Mouse (Mus musculus) left cerebral cortex, adult 8-10 months (tissue): ENCODE measurements around the gene Pigp. TPM values are rescaled to one million over a fixed set of nuclear protein-coding genes. Genes with fewer than 3 reads are reported as not detected.
A peak's percentile ranks its signal among the peaks of the same experiment; 100 is the strongest.

Experiments
- DNase-seq, 2 experiments: peaks; one replicate each; pipeline ENCODE4 v3.0.0; 2022; ENCODE audit warnings: low spot score in 2 of 2
- total RNA-seq, 4 experiments: library from RNA; stranded (reverse); gene quantifications; 2 replicates each; pipeline ENCODE4 v1.2.4; 2022

The Pigp gene
- total RNA-seq, 4 experiments from 2014 or later: 43.9 to 49.4 (median 46.0) TPM

DNA sequence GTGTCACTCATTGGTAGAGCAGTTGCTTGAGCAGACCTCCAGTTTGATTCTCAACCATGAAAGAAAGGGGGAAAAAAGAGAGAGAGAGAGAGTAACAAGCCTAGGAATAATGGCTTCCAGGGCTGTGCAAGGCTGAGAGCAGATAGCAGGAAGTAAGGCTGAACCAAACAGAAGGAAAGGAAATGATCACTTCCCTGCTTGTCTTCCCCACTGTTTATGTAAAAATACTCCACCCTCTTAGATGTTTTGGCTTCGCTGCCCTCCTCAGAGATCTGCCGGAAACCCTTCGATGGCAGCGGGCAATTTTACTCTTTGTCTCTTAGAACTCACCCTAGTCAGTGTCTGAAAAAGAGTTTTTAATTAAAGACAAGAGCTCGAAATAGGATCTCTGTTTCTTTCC is 48.0 kb downstream of the Pigp start:
- DNase-seq: no peak

GRCm38 (mm10) chr16:94320223-94320622 is 51.4 kb downstream of the Pigp start:
- DNase-seq: no peak

DNA sequence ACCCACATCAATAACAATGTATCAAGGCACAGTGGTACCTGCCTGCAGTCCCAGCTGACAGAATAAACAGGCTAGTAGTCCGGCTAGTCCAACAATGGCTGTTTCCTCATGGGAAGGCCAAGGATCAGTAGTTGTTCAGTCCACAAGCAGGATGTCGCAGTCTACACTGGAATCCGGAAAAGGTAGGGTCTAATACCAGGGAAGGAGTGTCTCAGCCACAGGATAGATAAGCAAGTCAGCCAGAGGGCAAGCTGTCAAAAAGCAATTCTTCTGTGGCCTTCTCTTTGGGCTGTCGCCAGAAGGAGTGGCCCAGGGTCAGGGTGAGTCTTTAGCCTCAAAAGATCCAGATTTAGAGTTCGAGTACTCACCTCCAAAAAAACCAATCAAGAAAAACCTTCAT is 53.9 kb downstream of the Pigp start:
- no peak for DNase-seq

DNA sequence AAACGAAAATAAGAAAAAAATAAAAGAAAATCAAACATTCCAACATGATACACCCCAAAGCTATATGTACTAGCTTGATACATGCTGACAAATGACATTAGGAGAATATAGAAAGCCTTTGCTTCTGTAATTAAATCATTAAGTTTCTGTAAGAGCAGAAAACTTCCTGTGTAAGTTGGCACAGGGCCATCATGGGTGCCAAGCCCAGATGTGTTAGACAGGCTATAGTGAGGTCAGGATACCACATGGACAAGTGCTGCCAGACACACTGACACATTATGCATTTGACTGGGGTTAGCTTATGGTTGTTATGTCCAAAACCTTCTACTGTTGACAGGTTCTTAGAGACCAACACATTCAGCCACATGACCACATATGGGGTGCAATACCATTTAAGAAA is 56.4 kb downstream of the Pigp start:
- DNase-seq: no peak

GRCm38 (mm10) chr16:94314626-94315025 is 57.0 kb downstream of the Pigp start:
- DNase-seq: no peak

GRCm38 (mm10) chr16:94313229-94314030 is 58.2 kb downstream of the Pigp start, which contains the start of gene Hlcs:
TSS of gene Hlcs (minus strand) at chr16:94313571.
- DNase-seq: peak; percentile 96

DNA sequence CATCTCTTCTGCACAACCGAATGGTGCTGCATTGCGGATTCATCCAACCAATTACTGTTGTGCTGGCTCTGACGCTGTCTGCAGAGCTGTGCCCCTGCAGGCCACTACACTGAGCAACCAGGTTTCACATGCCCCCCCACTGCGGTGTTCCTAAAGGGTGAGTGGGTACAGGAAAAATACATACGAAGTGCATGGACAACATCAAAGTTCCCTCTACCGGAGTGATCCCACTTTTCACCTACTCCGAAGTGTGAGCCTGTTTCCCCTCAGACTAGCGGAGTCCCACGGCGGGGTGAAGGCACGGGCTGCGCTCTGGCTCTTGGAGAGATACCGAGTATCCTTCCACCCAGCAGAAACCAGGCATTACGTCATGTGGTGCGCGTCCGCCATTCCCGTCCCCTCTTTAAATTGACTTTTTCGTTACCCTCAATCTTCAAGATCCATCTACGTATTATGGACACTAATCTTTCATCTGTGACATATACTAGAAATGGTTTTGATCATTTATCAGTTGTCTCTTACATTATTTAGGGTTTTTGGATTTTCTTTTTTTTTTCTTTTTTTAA is 58.9 kb downstream of the Pigp start:
- DNase-seq: peak; percentile 74 to 90

GRCm38 (mm10) chr16:94311931-94312330 is 59.7 kb downstream of the Pigp start:
- DNase-seq: no peak

- no peak for DNase-seq
Measured at GRCm38 (mm10) chr16:94311416-94311815, 60.2 kb downstream of the Pigp start.

- DNase-seq: no peak
Measured at GRCm38 (mm10) chr16:94309025-94309424, 62.6 kb downstream of the Pigp start.

Other genes with a start within 250 kb of the Pigp start
- 10 to 100 TPM; 18.8 to 22.9 (median 21.6) TPM for gene Hlcs, start 58.3 kb downstream of the Pigp start, total RNA-seq
- gene Ripply3, start 43.4 kb downstream of the Pigp start, total RNA-seq: under 1 TPM in 2 of 4 experiments, not detected in 2; 0.21 to 0.23 TPM
- gene Ttc3, start 1.2 kb downstream of the Pigp start, total RNA-seq: 100 to 1,000 TPM; 777 to 872 (median 832) TPM
- gene Vps26c, start 155.0 kb upstream of the Pigp start, total RNA-seq: 10 to 100 TPM; 32.4 to 44.2 (median 39.2) TPM
- gene Dyrk1a, start 198.2 kb upstream of the Pigp start, total RNA-seq: 100 to 1,000 TPM in 2 of 4 experiments, 10 to 100 TPM in 2; 92.8 to 110 (median 102) TPM